Mouse (Mus musculus): ENCODE results near the gene Prr29. TPM values are rescaled to one million over a fixed set of nuclear protein-coding genes. Genes with fewer than 3 reads are reported as not detected.
A peak's percentile ranks its signal among the peaks of the same experiment; 100 is the strongest.

Gene Prr29
- total RNA-seq, 2 experiments from 2014 or later: not detected

DNA sequence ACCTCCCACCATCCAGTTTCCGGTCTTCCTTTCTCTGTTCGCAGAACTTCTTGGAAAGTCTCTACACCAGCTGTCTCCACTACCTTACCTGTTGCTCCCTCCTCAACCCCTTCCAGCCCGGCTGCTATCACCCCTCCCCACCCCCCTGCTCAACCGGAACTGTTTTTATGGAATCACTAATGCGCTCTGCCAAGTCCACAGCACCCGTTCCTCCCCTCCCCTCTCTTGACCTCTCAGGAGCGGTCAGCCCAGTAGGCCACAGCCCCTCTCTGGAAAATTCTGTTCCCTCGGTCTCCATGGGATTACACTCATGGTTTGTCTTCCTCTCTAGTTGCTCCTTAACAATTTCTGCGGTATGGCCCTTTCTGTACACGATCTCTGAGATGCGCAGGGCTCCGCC is 12.1 kb upstream of the Prr29 start, which contains the start of gene Scn4a:
Gene Scn4a, minus strand, starts transcription at position 101 of the 400 bp plus-strand sequence.
- intact Hi-C loops (cut with DNase I): no loop called here
- no peak for DNase-seq

- intact Hi-C loops (cut with DNase I): no loop called here
- no peak for DNase-seq
Observed at GRCm38 (mm10) chr11:106354181-106354580, 11.1 kb upstream of the Prr29 start.

GRCm38 (mm10) chr11:106355382-106356128 is 9.7 kb upstream of the Prr29 start:
- intact Hi-C loops (cut with DNase I): no loop called here
- DNase-seq: peak; percentile 35

GRCm38 (mm10) chr11:106359350-106359749 is 5.9 kb upstream of the Prr29 start:
- intact Hi-C loops (cut with DNase I): no loop called here
- peak; percentile 17 for DNase-seq

DNA sequence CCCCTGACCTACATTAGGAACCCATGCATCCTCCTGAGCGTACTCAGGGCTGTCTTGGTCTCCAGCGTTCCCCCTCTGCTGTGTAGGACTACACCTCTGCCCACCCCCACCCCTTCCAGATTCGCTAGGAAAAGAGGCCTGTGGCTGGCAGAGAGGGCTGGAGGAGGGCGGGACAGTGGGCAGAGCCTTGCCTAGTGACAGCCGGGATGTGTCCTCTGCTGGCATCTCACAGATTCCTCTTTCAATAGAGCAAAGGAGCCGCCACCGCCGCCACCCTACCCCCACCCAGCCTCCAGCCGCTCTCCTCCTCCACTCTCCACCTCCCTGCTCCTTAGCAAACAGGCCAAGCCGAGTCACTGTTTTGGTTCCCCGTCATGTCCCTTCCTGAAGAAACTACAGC is 560 bp upstream of the Prr29 start:
- intact Hi-C loops (cut with DNase I): no loop called here
- DNase-seq: peak; percentile 45

DNA sequence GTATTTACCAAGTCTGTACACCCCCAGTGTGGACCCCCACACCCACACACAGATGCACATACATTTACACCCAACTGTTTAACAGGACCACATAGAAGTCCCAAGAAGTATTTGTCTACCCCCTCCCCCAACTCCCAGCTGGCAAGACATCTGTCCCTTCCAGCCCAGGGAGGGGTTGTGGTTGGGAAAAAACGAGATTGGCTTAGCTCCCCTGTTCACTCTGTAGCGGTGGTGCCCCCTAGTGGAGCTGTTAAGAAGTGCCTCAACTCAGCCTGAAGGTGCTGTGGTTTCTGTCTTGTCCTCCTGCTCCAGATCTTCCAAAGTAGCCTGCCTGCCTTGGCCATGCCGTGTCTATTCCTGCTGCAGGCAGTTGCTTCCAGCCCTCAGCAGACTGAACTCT is 1.0 kb downstream of the Prr29 start:
- DNase-seq: peak; percentile 89
- intact Hi-C loops (cut with DNase I): no loop called here

DNA sequence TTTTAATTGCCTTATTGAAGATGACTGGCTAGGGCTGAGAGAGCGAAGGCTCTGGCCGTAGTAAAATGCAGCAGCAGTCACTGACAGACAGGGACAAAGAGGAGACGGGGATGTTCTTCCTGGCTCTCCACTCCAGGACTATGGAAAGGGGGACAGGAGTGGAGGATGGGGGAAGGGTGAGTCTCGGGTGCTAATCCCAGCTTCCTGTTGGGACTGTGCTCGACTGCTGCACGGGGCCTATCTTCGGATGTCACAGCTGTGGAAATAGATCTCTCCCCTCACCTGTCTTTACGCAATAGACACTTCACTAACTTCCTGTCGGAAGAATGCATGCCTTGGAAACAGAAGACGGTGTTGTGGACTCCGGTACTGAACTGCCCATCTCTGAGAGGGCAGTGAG is 8.7 kb downstream of the Prr29 start:
- intact Hi-C loops (cut with DNase I): no loop called here
- no peak for DNase-seq

DNA sequence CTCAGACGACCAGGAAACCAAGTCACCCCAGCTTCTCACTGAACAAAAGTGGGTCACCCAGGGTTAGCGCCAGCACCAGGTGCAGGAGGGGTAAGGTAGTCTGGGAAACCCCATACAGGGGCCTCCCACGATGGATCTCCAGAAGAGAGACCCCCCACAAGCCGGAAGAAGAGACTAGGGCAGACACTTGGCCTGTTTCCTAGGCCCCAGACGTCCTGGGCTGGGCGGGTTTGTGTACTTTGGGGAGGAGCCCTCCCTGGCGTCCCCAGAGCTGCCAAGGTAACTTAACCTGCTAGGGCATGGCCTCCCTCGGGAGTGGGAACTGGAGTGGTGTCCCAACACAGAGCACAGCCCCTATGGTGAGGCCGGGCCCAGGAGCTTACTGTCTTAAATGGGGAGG is 9.3 kb downstream of the Prr29 start:
- intact Hi-C loops (cut with DNase I): no loop called here
- no peak for DNase-seq

GRCm38 (mm10) chr11:106374979-106375378 is 9.7 kb downstream of the Prr29 start:
- intact Hi-C loops (cut with DNase I): no loop called here
- DNase-seq: no peak

DNA sequence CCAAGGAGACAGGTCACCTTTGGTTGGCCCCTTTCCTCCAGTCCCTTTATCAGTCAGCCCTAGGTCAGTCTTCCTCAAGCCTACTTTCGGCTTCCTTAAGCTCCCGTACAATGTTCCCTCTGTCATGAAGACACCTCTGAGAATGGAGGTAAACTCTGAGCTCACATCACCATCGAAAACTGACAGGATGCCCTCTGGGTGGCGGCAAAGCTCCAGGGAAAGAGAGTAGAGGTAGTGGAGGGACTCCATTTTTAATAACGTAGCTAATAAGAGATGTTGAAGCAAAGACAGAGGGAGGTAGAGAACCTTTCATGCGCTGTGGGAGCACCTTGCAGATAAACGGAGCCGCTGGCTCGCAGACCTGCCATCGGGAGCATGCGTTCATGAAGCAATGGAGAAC is 15.7 kb downstream of the Prr29 start:
- intact Hi-C loops (cut with DNase I): no loop called here

DNA sequence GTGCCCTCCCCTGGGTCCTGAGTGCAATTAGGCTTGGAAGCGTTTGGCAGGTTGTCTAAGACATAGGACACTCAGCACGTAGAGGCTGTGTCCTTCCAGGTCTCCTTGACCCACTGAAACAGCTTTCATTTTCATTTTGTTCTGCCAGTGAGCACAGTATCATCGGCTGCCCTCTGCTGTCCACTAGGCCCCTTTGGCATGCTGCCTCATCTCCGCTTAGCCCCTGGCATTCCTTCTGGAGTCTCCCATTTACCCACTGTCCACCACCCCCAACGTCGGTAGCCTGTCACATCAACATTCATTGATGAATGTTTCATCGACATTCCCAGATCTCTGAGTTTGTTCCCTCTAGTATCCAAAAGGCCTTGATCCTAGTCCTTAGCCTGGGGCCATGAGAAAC is 16.6 kb downstream of the Prr29 start:
- intact Hi-C loops (cut with DNase I): no loop called here
- peak; percentile 17 for DNase-seq

More for the DNA sequence above, 15.7 kb downstream of the Prr29 start:
- DNase-seq: no peak

GRCm38 (mm10) chr11:106382424-106382823 is 17.2 kb downstream of the Prr29 start:
- intact Hi-C loops (cut with DNase I): no loop called here
- DNase-seq: no peak

DNA sequence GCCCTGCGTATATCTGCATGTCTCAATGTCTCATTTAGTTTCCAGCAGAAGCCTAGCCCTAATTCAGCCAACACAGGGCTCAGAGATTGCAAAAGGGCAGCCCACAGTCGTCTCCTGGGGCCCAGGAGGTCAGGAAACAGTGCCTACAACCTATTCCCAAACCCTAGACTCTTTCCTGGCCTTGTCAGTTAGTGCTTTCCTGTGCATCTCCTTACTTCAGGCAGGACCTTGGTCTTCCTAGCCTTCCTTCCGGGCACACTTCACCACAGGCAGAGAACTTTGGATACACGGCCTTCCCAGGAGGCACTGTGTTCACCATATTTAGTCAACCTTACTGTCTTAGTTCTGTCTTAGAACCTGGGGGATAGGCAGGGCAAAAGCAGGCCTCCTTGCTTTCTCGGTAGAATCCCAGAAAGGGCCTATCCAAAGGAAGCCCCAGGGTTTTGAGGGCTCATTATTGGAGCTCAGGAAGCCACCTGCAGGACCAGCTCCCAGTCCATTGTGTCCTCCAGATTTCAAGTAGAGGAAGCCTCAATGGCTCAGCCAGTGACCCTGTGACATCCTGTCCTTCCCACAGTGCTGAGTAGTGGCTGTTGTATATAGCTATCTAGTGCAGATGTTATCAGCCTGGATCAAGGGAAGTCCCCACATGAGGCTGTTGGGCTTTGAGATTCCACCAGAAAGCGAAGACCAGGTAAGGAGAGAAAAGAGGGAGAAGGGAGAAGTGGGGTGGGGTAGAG is 17.9 kb downstream of the Prr29 start:
- no peak for DNase-seq
- intact Hi-C loops (cut with DNase I): no loop called here

DNA sequence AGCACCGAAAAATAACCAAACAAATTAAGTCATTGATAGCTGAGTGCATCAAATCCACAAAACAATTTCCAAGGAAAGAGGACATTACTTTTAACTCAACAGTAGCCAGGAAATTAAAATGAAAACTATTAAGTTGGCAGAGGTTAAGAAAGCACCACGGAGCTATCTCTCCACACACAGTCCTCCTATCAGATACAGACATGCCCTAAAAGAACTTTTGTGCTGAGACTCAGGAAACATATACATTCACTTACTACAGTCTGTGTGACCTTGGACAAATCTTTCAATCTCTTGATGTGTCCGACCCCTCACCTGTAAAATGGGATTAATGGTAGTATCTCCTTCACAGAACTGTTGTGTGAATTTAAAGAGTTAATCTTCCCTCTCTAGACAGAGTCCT is 21.1 kb downstream of the Prr29 start:
- DNase-seq: no peak
- intact Hi-C loops (cut with DNase I): no loop called here

DNA sequence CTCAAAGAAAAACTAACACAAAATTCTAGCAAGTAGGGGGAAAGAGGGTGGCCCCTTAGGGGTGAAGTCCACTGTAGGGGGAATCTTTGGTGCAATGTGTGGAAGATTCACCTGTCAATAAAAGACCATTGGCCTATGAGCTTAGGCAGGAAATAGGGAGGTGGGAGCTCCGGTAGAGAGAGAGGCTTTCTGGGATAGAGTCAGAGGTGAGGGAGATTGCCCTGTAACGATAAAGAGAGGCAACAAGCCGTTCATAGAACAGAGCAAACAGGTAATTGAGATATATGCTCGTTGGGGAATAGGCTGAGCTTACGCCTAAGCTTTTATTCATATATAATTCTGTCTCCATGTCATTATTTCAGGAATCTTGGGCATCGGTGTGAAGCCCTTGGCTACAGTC is 21.7 kb downstream of the Prr29 start:
- DNase-seq: no peak
- intact Hi-C loops (cut with DNase I): no loop called here

DNA sequence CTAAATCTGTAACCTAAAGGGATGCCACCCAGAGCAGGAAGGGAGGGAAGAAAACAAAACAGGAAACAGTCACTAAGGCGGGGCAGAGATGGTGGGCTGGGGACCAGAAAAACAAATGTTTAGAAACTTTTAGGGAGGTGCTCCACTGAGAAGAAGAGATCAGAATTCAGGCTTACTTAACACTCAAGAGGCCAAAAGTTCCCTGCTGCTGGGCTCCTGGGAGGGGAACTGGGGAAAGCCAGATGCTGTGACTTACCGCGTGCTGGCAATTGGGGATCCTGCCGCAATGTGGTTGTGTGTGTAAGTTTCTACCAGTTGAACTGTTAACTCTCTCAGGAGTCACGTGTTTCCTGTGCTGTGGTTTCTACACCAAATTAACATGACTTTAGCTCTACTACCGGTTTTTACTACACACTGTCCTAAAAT is 22.5 kb downstream of the Prr29 start, which contains the start of gene Icam2:
Gene Icam2, minus strand, starts transcription at position 285 of the 426 bp plus-strand sequence.
- intact Hi-C loops (cut with DNase I): no loop called here
- no peak for DNase-seq

DNA sequence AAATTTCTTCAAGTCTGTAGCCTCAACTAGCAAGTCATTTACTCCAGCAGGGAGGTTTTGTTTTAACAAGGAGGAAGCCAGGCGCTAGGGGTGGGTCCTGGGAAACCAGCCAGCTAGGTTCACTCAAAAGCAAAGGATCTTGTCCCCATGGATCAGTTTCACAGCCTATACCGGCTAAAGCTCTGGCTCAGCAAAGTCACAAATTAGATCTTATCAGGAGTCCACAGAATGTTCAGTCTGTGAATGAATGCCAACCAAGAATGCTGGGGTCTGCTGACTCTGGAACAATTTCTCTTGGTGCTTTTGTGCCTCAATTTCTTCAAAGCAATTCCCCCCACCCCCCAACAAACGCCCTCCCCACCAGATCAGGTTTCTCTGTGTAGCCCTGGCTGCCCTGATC is 24.3 kb downstream of the Prr29 start:
- intact Hi-C loops (cut with DNase I): loop anchor here (10.0 kb wide), 2 partner anchors 65 to 125 kb away; no protein-coding TSS in a partner anchor
- no peak for DNase-seq

GRCm38 (mm10) chr11:106390757-106391156 is 25.5 kb downstream of the Prr29 start:
- DNase-seq: no peak
- intact Hi-C loops (cut with DNase I): loop anchor here (10.0 kb wide), 2 partner anchors 66 to 126 kb away; no protein-coding TSS in a partner anchor

DNA sequence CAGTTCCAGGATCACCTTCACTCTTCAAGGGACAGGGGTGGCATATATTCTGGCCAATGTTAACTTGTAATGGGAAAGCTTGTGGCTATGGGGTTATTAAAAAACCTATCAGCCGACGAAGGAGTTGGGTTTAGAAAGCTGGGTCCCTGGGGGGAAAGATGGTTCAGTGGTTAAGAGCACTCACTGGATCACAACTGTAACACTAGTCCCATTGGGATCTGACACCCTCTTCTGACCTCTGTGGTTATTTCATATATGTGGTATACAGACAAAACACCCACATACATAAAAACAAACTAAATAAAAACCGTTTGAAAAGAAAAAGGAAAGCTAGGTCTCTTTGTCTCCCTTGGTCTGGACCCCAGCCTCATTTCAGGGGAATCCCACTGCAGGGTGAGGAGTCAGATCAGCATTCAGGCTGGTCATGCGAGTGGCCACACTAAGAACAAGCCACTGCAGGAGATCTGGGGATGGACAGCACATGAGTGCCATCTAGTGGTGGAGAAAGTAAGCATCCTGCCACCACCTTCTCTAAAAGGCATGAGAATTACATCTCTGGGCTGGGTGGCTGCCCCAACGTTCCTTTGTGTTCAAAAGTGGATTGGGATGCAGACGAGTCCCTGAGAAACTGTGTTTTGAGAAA is 26.4 kb downstream of the Prr29 start:
- peak; percentile 66 for DNase-seq
- intact Hi-C loops (cut with DNase I): loop anchor here (10.0 kb wide), 2 partner anchors 67 to 127 kb away; no protein-coding TSS in a partner anchor

DNA sequence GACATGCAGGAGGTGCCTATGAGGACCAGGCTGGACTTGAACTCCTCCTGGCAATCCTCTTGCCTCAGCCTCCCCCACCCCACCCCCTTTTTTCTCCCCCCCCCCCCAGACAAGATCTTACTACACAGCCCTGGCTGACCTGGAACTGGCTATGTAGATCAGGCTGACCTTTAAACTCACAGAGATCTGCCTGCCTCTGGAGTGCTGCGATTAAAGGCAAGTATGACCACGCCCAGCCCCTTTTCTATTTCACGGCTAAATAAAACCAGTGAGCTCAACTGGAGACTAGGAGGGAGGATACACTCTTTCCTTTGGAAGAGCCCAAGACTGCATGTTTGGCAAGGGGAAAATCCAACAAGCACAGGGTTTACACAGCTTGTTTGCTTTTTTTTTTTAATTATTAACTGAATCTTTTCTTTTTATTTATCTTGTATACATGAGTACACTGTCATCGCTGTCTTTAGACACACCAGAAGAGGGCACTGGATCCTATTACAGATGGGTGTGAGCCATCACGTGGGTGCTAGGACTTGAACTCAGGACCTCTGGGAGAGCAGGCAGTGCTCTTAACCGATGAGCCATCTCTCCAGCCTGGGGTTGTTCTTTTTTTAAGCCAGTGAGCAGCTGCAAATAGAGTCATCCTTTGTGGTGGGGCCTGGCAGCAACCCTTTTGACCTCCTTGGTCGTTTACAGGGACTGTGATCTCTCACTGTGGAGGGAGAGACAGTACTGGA is 27.5 kb downstream of the Prr29 start:
- DNase-seq: no peak
- intact Hi-C loops (cut with DNase I): loop anchor here (10.0 kb wide), 2 partner anchors 68 to 128 kb away; no protein-coding TSS in a partner anchor

GRCm38 (mm10) chr11:106393331-106393616 is 28.0 kb downstream of the Prr29 start:
- DNase-seq: no peak
- intact Hi-C loops (cut with DNase I): loop anchor here (10.0 kb wide), 2 partner anchors 68 to 128 kb away; no protein-coding TSS in a partner anchor
